Mouse (Mus musculus): ENCODE data around the gene Asphd2. TPM values are rescaled to one million over a fixed set of nuclear protein-coding genes. Genes with fewer than 3 reads are reported as not detected.
A peak's percentile ranks its signal among the peaks of the same experiment; 100 is the strongest.

The Asphd2 gene
- total and polyA plus RNA-seq, 3 experiments: 0.08 TPM; not detected in 2

DNA sequence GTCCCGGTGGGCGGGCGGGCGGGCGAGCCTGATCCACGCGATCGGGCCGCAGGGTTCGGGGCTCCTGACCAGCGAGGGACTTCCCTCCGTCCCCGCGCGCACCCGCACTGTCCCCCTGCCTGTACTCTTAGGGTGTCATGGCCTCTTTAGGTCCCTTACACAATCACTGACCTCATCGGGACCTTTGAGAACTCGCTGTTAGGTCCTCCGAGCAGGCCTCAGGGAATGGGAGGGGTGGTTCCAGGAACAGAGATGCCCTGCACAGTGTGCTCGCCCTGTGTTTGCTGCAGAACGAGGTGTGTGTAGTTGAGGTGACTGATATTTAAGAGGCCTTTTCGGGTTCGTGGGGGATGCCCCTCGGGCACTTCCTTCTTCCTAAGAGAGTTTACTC is 51.5 kb downstream of the Asphd2 start:
- H3K79me2 ChIP-seq (ENCODE audit: control insufficient read depth, insufficient read depth, low read length, poor library complexity): peaks cover 20% of the 10 kb centered on the region
- H3K9me3 ChIP-seq (replicated peaks; ENCODE audit: insufficient read depth, low read length): no peaks in the 10 kb centered on the region
- peaks cover 0 to 20% of the 10 kb centered on the region in 2 experiments; a peak in 3 of 4 replicates for H3K4me1 ChIP-seq (ENCODE audit: control insufficient read depth in 1 of 2, insufficient read depth in 2 of 2, low read length in 2 of 2)
- TF ChIP-seq POLR2A (IDR thresholded peaks at IDR 0.05; ENCODE audit: control insufficient read depth in 1 of 2, insufficient read depth in 1 of 2, low read depth in 1 of 2, low read length in 2 of 2, poor library complexity in 1 of 2) (peak in 1 of 2 experiments; percentile 27; a peak in 1 of 4 replicates), GATA1 (IDR thresholded peaks at IDR 0.05; ENCODE audit: low read depth, low read length) (no peak), ZC3H11A (IDR thresholded peaks at IDR 0.05; ENCODE audit: low read depth, low read length) (no peak)
- peak overlapping the region; percentile 90 for H3K9ac ChIP-seq (ENCODE audit: control insufficient read depth, low read depth, low read length, poor library complexity, severe bottlenecking)
- peaks cover 0 to 10% of the 10 kb centered on the region in 2 experiments; a peak in 2 of 4 replicates for H3K36me3 ChIP-seq (ENCODE audit: control insufficient read depth in 1 of 2, insufficient read depth in 2 of 2, low read length in 2 of 2)
- peak; percentile 66 for DNase-seq (ENCODE audit: low read depth, low spot score)
- H3K27ac ChIP-seq (ENCODE audit: control insufficient read depth, low read depth, low read length): peak overlapping the region; percentile 5; the same call in 1 of the 2 replicates
- H3K27me3 ChIP-seq (ENCODE audit: control insufficient read depth in 1 of 2, insufficient read depth in 2 of 2, low read length in 2 of 2): no peaks in the 10 kb centered on the region
- peak overlapping the region; percentile 82 to 98 for H3K4me3 ChIP-seq (ENCODE audit: control insufficient read depth in 1 of 2, insufficient read depth in 1 of 2, low read depth in 2 of 2, low read length in 2 of 2)

DNA sequence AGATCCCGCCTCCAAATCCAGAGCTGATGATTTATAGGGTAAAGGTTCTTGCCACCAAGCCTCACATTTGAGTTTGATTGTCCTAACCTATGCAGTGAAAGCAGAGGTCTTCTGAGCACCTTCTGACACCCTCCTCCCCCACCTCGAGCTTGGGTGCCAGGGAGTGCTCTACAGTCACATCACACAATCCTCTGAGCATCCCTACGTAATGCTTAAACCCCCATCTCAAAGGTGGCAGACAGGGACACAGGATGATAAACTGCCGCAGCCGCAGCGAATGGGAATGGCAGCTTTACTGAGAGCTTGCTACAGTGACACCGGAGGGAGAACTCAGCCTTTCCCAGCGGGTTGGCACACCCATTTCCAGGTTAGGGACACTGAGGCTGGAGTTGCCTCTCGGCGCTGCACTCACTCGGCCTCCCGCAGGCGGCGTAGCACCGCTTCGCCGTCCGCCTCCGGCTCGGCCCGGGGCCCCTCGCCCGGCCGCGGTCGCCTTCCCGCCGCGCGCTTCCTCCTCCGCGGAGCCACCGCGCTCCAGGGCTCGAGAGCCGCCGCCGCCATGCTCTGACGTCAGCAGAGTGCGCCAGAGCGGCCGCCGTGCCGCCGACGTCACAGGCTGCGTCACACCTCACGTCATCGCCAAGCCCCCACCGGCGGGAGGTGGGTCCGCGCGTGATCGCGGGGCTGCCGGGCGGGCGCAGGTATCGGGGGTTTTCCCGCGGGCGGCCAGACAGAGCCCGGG is 52.0 kb downstream of the Asphd2 start, which contains the start of the genes Srrd and Hps4:
Srrd (minus strand) TSS at position 578 of the 742 bp plus-strand sequence.
Hps4 (plus strand) TSS at position 621 of the 742 bp plus-strand sequence.
- H3K9ac ChIP-seq (ENCODE audit: control insufficient read depth, low read depth, low read length, poor library complexity, severe bottlenecking): peak within 1 kb of the TSS; percentile 90
- H3K9me3 ChIP-seq (replicated peaks; ENCODE audit: insufficient read depth, low read length): no peaks in the 10 kb centered on the region
- H3K4me1 ChIP-seq (ENCODE audit: control insufficient read depth in 1 of 2, insufficient read depth in 2 of 2, low read length in 2 of 2): peaks cover 0 to 20% of the 10 kb centered on the region in 2 experiments; a peak in 3 of 4 replicates
- H3K27me3 ChIP-seq (ENCODE audit: control insufficient read depth in 1 of 2, insufficient read depth in 2 of 2, low read length in 2 of 2): no peaks in the 10 kb centered on the region
- peak within 1 kb of the TSS; percentile 82 to 98 for H3K4me3 ChIP-seq (ENCODE audit: control insufficient read depth in 1 of 2, insufficient read depth in 1 of 2, low read depth in 2 of 2, low read length in 2 of 2)
- peak; percentile 89 for DNase-seq (ENCODE audit: low read depth, low spot score)
- peak within 1 kb of the TSS; percentile 34 for H3K27ac ChIP-seq (ENCODE audit: control insufficient read depth, low read depth, low read length)
- H3K79me2 ChIP-seq (ENCODE audit: control insufficient read depth, insufficient read depth, low read length, poor library complexity): peaks cover 20% of the 10 kb centered on the region
- peaks cover 0 to 10% of the 10 kb centered on the region in 2 experiments; a peak in 3 of 4 replicates for H3K36me3 ChIP-seq (ENCODE audit: control insufficient read depth in 1 of 2, insufficient read depth in 2 of 2, low read length in 2 of 2)
- TF ChIP-seq KAT2A (conservative IDR thresholded peaks at IDR 0.05; ENCODE audit: low read depth, low read length) (no peak; the same call in 1 of the 2 replicates), GATA1 (IDR thresholded peaks at IDR 0.05; ENCODE audit: low read depth, low read length) (no peak), ZC3H11A (IDR thresholded peaks at IDR 0.05; ENCODE audit: low read depth, low read length) (no peak), ZKSCAN1 (IDR thresholded peaks at IDR 0.05; ENCODE audit: low read depth, low read length) (no peak), TCF12 (IDR thresholded peaks at IDR 0.05; ENCODE audit: low read depth, low read length) (no peak), MXI1 (IDR thresholded peaks at IDR 0.05; ENCODE audit: low read depth, low read length) (peak; percentile 86), CTCF (IDR thresholded peaks at IDR 0.05 in 2 of 3, conservative IDR thresholded peaks at IDR 0.05 in 1 of 3; ENCODE audit: control insufficient read depth in 1 of 3, insufficient read depth in 1 of 3, low read depth in 2 of 3, low read length in 3 of 3, poor library complexity in 1 of 3, severe bottlenecking in 1 of 3) (no peak), GABPA (IDR thresholded peaks at IDR 0.05; ENCODE audit: low read depth, low read length) (peak; percentile 91; the same call in 1 of the 2 replicates), ELF1 (IDR thresholded peaks at IDR 0.05; ENCODE audit: low read depth, low read length) (peak; percentile 27; the same call in 1 of the 2 replicates), MAFK (IDR thresholded peaks at IDR 0.05; ENCODE audit: borderline replicate concordance, low read depth, low read length) (no peak), TBP (IDR thresholded peaks at IDR 0.05; ENCODE audit: low read depth, low read length) (no peak), CHD1 (IDR thresholded peaks at IDR 0.05; ENCODE audit: low read depth, low read length) (no peak), ZMIZ1 (IDR thresholded peaks at IDR 0.05; ENCODE audit: low read depth, low read length) (no peak), MEF2A (IDR thresholded peaks at IDR 0.05; ENCODE audit: extremely low read depth, insufficient replicate concordance, low read depth, low read length, poor library complexity, severe bottlenecking) (no peak), MAX (IDR thresholded peaks at IDR 0.05; ENCODE audit: low read length) (no peak), BHLHE40 (IDR thresholded peaks at IDR 0.05; ENCODE audit: borderline replicate concordance, low read depth, low read length) (no peak), E2F4 (IDR thresholded peaks at IDR 0.05; ENCODE audit: borderline replicate concordance, low read depth, low read length) (no peak), POLR2AphosphoS2 (IDR thresholded peaks at IDR 0.05; ENCODE audit: low read length) (0 out of 2 replicates have a peak, but pooled peaks have one; percentile 44), USF2 (IDR thresholded peaks at IDR 0.05; ENCODE audit: borderline replicate concordance in 1 of 2, insufficient read depth in 1 of 2, low read depth in 1 of 2, low read length in 2 of 2) (no peak), ETS1 (IDR thresholded peaks at IDR 0.05; ENCODE audit: low read depth, low read length) (peak; percentile 85), NRF1 (IDR thresholded peaks at IDR 0.05; ENCODE audit: insufficient read depth, low read depth, low read length, poor library complexity, severe bottlenecking) (no peak), EP300 (IDR thresholded peaks at IDR 0.05; ENCODE audit: low read depth in 1 of 2, low read length in 2 of 2) (no peak), SMC3 (IDR thresholded peaks at IDR 0.05; ENCODE audit: low read depth, low read length) (no peak), HCFC1 (IDR thresholded peaks at IDR 0.05; ENCODE audit: low read depth, low read length) (peak; percentile 90), RAD21 (IDR thresholded peaks at IDR 0.05; ENCODE audit: low read depth, low read length) (no peak), SIN3A (IDR thresholded peaks at IDR 0.05; ENCODE audit: low read length) (peak; percentile 86), ZNF384 (IDR thresholded peaks at IDR 0.05; ENCODE audit: low read depth, low read length) (no peak), RCOR1 (IDR thresholded peaks at IDR 0.05; ENCODE audit: low read depth, low read length) (peak; percentile 43; the same call in 1 of the 2 replicates)
